Mouse (Mus musculus): ENCODE results near the gene Plxnc1.

Plxnc1 gene

DNA sequence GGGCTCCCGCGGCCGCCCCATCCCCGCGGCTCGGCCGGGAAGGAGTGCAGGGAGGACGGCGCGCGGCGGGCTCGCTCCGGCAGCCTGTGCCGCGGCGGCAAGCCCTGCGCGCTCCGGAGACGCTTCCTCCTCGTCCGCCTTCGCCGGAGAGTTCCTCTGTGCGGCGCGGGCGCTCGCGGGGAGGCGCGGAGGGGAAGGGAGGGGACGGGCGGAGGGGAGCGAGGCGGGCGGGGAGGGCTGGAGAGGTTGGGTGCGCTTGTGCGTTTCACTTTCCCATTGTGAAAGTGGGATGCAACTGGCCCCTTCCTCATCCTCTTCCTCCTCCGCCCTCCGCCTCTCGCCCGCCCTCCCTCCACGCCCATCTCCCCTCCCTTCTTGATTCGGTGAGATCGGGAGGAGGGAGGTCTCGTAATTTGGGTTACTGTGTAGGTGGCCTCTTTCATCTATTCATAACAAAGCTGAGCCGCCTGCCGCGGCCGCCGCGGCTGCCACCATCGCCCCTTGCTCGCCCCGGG lies at the start of gene Plxnc1:
Gene Plxnc1, minus strand, starts transcription at position 145 of the 515 bp plus-strand sequence.
- peak; percentile 64 for DNase-seq

GRCm38 (mm10) chr10:94992127-94992526 lies 47.5 kb upstream of the Plxnc1 start:
- DNase-seq, result peak; percentile 93

- DNase-seq, result peak; percentile 83
Measured at GRCm38 (mm10) chr10:94991564-94992097, 47.0 kb upstream of the Plxnc1 start.

- peak; percentile 94 for DNase-seq
Measured at GRCm38 (mm10) chr10:94990768-94991563, 46.3 kb upstream of the Plxnc1 start.

DNA sequence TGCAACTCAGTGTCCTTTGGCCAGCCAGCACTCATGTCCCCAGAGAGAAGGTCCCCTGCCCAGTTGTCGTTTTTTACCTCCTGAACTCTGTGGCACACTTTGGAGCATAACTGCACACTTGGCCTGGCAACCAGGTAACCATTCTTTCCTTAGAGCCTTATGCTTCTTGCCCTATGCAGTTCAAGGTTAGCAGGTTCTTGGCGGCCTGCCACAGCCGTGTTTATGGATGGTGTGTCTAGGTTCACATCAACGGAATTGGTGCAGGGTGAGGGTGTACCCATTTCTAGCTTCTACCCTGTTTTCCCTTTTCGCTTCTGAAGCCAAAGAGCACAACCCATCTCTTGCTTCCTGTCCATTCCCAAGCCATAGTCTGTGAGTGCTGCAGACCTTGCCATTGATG lies 44.7 kb upstream of the Plxnc1 start:
- DNase-seq, result no peak

GRCm38 (mm10) chr10:94985103-94985502 lies 40.5 kb upstream of the Plxnc1 start:
- DNase-seq, result no peak

GRCm38 (mm10) chr10:94982528-94982927 lies 37.9 kb upstream of the Plxnc1 start:
- no peak for DNase-seq

GRCm38 (mm10) chr10:94981466-94982138 lies 37.0 kb upstream of the Plxnc1 start:
- DNase-seq, result no peak

- DNase-seq, result no peak
Measured at GRCm38 (mm10) chr10:94978265-94978822, 33.7 kb upstream of the Plxnc1 start.

DNA sequence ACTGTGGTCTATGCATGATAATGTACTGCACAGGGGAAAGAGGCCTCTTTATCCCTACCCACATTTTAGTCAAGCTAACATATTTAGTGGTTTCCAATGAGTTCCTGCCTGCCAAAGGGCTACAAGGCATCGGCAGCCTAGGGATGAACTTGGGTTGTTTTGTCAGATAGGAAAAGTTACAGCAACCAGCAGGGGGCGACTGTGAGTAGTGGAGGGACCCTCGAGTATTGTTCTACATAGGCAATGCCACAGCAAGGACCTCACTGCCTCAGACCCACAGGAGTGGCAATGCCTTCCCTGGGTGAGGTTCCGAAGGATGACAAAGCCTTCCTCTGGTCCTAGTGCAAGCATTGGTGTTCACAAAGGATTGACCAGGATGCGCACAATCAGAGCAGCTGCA lies 31.7 kb upstream of the Plxnc1 start:
- DNase-seq, result peak; percentile 55

DNA sequence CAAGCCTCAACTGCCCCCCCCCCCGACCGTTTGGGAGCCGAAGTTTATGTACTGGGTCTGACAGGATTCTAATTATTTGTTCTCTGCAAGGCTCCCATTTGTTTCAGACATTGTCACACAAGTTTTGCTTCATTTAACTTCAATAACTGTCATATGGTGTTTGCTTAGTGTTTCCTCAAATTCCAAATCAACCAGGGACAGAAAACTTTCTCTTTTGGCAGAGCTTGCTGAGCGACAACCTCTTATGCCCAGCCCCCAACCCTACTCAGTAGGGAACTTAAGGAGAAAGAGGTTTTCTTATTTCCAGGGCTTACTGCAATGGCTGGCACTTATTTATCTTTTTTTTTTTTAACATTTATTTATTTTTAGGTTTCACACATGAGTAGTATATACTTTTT lies 30.5 kb upstream of the Plxnc1 start:
- peak; percentile 21 for DNase-seq

- DNase-seq, result peak; percentile 59
Measured at GRCm38 (mm10) chr10:94974345-94975098, 29.9 kb upstream of the Plxnc1 start.

- no peak for DNase-seq
Measured at GRCm38 (mm10) chr10:94971625-94972161, 27.1 kb upstream of the Plxnc1 start.

- no peak for DNase-seq
Measured at GRCm38 (mm10) chr10:94970221-94970620, 25.6 kb upstream of the Plxnc1 start.

DNA sequence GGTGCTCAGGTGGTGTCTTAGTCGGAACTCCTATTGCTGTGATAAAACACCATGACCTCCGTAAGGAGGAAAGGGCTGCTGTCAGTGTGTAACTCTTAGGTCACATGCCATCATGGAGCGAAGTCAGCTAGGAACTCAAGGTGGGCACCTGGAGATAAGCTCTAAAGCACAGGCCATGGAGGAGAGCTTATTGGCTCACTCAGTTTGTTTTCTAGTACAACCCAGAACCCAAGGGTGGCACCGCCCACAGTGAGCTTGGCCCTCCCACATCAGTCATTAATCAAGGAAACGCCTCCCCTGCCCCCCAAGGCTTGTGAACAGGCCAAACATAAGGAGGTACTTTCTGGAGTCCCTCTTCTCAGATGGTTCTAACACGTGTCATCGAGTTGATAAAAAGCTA lies 22.8 kb upstream of the Plxnc1 start:
- no peak for DNase-seq

DNA sequence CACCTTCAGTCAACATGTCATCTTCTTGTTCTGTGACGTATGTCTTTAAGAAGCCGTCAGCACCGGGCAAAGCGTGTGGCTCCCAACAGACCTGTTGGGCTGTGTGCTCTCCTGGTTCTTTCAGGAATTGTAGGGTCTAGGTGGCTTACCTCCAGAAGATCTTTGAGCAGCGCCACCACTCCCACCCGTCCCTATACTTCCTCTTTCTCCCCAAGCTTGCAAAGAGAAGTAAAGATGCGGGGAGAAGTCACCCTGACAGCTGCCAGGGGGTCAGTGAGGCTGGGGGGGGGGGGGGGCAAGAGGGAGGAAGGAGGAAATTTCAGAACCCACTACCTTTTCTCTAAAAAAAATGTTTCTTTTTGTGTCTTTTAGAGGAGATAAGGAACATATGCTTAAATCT lies 22.2 kb upstream of the Plxnc1 start:
- DNase-seq, result no peak

DNA sequence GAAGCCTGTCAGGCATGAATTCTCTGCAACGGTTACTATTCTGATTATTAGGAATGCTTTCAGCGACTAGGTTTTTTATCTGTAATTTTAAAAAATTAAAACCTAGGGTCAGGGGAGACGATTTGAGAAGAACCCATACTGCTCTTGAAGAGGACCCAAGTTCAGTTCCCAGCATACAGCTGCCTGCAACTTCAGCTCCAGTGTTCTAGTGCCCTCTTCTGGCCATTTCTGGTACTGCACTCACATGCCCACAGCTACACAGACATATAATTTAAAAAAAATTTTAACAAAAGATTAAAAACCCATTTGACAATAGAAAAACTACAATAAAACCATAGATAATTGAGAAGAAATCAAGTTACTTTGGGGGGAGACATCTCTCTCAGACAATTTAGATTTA lies 20.5 kb upstream of the Plxnc1 start:
- no peak for DNase-seq

- DNase-seq, result peak; percentile 20
Measured at GRCm38 (mm10) chr10:94962005-94962404, 17.4 kb upstream of the Plxnc1 start.

DNA sequence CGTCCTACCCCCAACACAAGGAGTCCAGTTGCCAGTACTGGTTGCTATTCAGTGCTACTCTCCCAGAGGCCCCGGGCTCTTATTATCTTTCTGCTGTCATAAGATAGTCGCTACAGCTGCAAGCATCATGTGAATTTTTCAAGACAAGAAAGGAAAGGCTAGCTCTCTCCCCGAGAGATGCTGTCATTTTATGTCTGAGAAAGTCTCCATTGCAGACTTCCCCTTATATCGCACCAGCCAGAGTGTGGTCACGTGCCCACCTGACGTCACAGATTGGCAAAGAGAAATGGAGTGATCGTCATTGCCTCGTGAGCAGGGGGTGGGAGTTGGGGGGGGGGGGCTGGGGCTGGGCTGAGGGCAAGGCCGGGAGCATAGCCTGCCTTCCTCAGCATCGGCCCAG lies 16.6 kb upstream of the Plxnc1 start:
- peak; percentile 29 for DNase-seq

- DNase-seq, result peak; percentile 70
Measured at GRCm38 (mm10) chr10:94958311-94958710, 13.7 kb upstream of the Plxnc1 start.

- DNase-seq, result no peak
Measured at GRCm38 (mm10) chr10:94957705-94958104, 13.1 kb upstream of the Plxnc1 start.

DNA sequence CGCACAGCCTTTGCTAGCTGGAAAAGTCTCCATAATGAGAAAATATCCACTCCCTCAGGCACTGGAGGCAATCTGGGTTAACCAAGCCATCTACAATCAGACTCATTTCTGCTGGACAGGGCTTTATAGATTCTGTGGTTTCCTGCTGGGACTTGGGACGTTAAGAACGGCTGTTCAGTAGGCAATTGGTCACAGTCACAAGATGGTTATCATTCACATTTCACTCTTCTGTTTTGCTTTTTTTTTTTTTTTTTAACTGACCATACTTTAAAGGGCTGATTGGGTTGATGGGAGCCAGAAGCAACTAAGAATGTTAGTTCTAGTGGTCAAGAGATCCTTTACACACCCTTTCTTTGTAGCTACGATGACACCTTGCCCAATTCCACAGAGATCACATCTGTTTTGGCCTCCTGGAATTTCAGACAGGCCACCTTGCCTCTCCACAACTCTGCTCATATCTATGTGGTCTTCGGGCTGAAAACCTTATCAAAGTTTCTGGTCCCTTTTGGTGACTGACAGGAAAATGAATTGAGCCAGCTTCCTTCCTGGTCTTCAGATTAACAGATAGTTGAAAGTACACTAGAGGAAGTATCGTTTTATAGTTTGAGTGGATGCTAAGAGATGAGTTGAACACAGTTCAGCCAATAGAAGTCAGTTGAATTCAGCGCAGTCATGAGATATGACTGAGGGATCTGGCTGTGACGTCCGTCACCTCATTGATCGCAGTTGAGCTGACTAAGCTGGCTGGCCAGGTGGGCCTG lies 3.5 kb upstream of the Plxnc1 start:
- DNase-seq, result no peak

Measured in lung, postnatal 10 days (tissue).